Mouse (Mus musculus) duodenum, adult 2 months (tissue): ENCODE data around the gene Renbp. TPM values are rescaled to one million over a fixed set of nuclear protein-coding genes. Genes with fewer than 3 reads are reported as not detected.

Source experiments
- polyA plus RNA-seq: library from polyadenylated mRNA; depleted of rRNA; stranded (reverse); fragments of >200 nt; gene quantifications from 2 replicates; pipeline ENCODE4 v1.2.3, GENCODE M21; 2012; ENCODE audit warnings: low replicate concordance; rRNA removed

The Renbp gene
- 1.5 and 1.6 TPM in 2 replicates for polyA plus RNA-seq

GRCm38 (mm10) chrX:73930402-73931062 lies at the start of gene Renbp:
Renbp (minus strand) TSS chrX:73930850.

GRCm38 (mm10) chrX:73966248-73967176 lies 35.9 kb upstream of the Renbp start, which contains the start of gene Hcfc1:
Hcfc1 (minus strand) TSS chrX:73966357.

GRCm38 (mm10) chrX:73921823-73922549 lies 8.7 kb downstream of the Renbp start, which contains the start of the genes Arhgap4 and Naa10:
Arhgap4 (minus strand) TSS chrX:73921870.
Naa10 (minus strand) TSS chrX:73921944.

GRCm38 (mm10) chrX:73895719-73896118 lies 34.9 kb downstream of the Renbp start, which contains the start of gene L1cam:
L1cam (minus strand) TSS chrX:73896105.

GRCm38 (mm10) chrX:73891551-73892152 lies 39.0 kb downstream of the Renbp start, which contains the start of gene Avpr2:
Avpr2 (plus strand) TSS chrX:73892102.

Other genes starting within 250 kb of the Renbp start
- gene Bcap31, start 214.7 kb downstream of the Renbp start, polyA plus RNA-seq: 20.5 and 29.9 TPM in 2 replicates
- 59.1 and 133 TPM in 2 replicates for gene Abcd1, start 214.3 kb downstream of the Renbp start, polyA plus RNA-seq
- 0.17 and 0.67 TPM in 2 replicates for gene Plxnb3, start 173.8 kb downstream of the Renbp start, polyA plus RNA-seq
- gene Srpk3, start 156.4 kb downstream of the Renbp start, polyA plus RNA-seq: 3.5 and 6.0 TPM in 2 replicates
- gene Idh3g, start 144.0 kb downstream of the Renbp start, polyA plus RNA-seq: 111 and 121 TPM in 2 replicates
- 251 and 470 TPM in 2 replicates for gene Ssr4, start 143.8 kb downstream of the Renbp start, polyA plus RNA-seq
- gene Pdzd4, start 105.9 kb downstream of the Renbp start, polyA plus RNA-seq: 0.61 and 0.63 TPM in 2 replicates
- 0.12 TPM in 1 of 2 replicates, not detected in the other for gene Avpr2, start 38.7 kb downstream of the Renbp start, polyA plus RNA-seq
- 8.4 and 14.6 TPM in 2 replicates for gene L1cam, start 34.7 kb downstream of the Renbp start, polyA plus RNA-seq
- gene Arhgap4, start 9.0 kb downstream of the Renbp start, polyA plus RNA-seq: 13.0 and 26.2 TPM in 2 replicates
- gene Naa10, start 8.9 kb downstream of the Renbp start, polyA plus RNA-seq: 45.3 and 49.0 TPM in 2 replicates
- gene Hcfc1, start 35.5 kb upstream of the Renbp start, polyA plus RNA-seq: 32.2 and 81.2 TPM in 2 replicates
- 62.8 and 156 TPM in 2 replicates for gene Irak1, start 93.1 kb upstream of the Renbp start, polyA plus RNA-seq
- not detected in 2 replicates for gene Opn1mw, start 196.6 kb upstream of the Renbp start, polyA plus RNA-seq
- gene Mecp2, start 204.5 kb upstream of the Renbp start, polyA plus RNA-seq: 1.9 and 2.2 TPM in 2 replicates
- not detected in 2 replicates for gene Tex28, start 237.0 kb upstream of the Renbp start, polyA plus RNA-seq
- not detected in 2 replicates for gene Tktl1, start 246.4 kb upstream of the Renbp start, polyA plus RNA-seq